Mouse (Mus musculus) left cerebral cortex, adult 18-20 months (tissue): ENCODE measurements around the gene Sorbs1. TPM values are rescaled to one million over a fixed set of nuclear protein-coding genes. Genes with fewer than 3 reads are reported as not detected.

Experiments
- DNase-seq, 2 experiments: peaks; one replicate each; pipeline ENCODE4 v3.0.0; 2021 to 2022; ENCODE audit warnings: low spot score in 2 of 2, mixed read lengths in 1 of 2
- total RNA-seq, 2 experiments: library from RNA; stranded (reverse); gene quantifications; 2 replicates each; pipeline ENCODE4 v1.2.3; 2021

The Sorbs1 gene
- total RNA-seq, 2 experiments from 2014 or later, result 144 to 149 TPM

- DNase-seq, result no peak
Observed at GRCm38 (mm10) chr19:40380656-40381055, 132.9 kb downstream of the Sorbs1 start.

- DNase-seq, result no peak
Observed at GRCm38 (mm10) chr19:40380005-40380404, 133.6 kb downstream of the Sorbs1 start.

- DNase-seq, result no peak
Observed at GRCm38 (mm10) chr19:40379081-40379480, 134.5 kb downstream of the Sorbs1 start.

- DNase-seq, result no peak
Observed at GRCm38 (mm10) chr19:40377632-40378031, 135.9 kb downstream of the Sorbs1 start.

DNA sequence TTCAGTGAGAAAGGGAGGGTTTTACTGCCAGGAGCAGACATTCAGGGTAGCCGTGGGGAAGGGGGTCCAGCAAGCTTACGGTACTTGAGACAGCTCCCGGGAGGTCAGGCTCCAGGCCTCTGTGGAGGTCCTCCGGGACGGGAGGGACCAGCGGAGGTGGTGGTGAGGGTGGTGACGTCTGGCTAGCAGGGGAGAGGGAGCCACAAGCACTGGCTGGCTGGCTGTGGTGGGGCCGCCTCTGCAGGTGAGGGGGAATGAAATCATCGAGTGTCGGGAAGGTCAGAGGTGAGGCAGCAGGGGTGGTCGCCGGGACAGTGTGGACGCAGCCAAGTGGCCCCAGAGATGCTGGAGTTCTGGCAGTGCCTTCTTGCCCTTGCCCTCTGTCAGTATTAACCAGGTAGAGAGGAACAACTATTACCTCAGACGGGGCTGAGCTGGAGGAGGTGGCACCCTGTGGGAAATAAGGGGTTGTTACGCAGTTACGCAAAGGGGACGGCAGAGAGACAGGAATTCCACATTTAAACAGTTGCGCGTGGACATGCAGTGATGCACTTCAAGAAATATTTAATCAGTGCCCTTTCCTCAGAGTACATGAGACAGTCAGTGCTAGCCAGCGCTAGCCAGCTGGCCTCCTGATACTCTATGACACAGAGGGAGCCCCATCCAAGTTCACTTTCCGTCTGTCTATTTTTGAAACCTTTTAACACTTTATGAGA is 136.9 kb downstream of the Sorbs1 start:
- no peak for DNase-seq

- DNase-seq, result no peak
Observed at GRCm38 (mm10) chr19:40374720-40375119, 138.9 kb downstream of the Sorbs1 start.

GRCm38 (mm10) chr19:40372679-40373078 is 140.9 kb downstream of the Sorbs1 start:
- no peak for DNase-seq

DNA sequence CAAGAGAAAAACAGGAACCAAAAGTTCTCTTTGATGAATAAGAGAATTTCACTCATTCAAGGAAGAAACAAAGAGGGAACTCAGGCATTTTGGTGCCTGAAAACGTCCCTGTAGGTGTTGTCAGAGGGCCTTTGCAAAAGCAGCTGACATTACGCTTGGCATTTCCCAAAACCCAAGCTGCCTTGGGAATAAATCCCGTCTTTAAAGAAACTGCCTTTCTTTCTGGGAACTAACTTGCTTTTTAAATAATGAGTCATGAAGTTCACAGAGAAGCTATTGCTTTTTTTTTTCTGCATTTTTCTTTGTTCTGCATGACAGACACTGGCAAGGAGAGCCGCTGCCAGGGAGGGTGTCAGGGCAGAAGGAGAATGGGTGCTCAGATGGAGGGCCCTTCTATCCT is 141.7 kb downstream of the Sorbs1 start:
- no peak for DNase-seq

- no peak for DNase-seq
Observed at GRCm38 (mm10) chr19:40369852-40370811, 143.4 kb downstream of the Sorbs1 start.

- no peak for DNase-seq
Observed at GRCm38 (mm10) chr19:40368517-40368916, 145.1 kb downstream of the Sorbs1 start.

GRCm38 (mm10) chr19:40366163-40366941 is 147.2 kb downstream of the Sorbs1 start:
- peak in 1 of 2 experiments; percentile 31 for DNase-seq

DNA sequence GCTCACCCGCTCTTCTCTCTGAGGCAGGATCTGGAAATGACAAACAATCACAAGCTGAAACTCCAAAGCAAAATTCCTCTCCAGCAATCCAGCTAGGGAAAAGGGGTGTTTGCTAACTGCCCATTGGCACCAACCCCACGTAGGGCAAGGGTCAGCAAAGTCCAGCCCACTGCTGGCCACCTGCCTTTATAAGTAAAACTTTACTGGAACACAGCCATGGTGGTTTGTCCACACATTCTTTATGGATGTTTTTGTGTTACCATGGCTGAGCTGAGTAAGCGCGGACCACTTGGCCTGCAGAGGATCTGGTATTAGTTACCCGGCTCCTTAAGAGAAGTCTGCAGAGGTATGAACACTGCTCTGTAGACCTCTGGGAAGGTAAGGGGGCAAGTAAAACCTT is 148.4 kb downstream of the Sorbs1 start:
- no peak for DNase-seq

- DNase-seq, result no peak
Observed at GRCm38 (mm10) chr19:40363447-40363846, 150.1 kb downstream of the Sorbs1 start.

GRCm38 (mm10) chr19:40362203-40362865 is 151.2 kb downstream of the Sorbs1 start:
- no peak for DNase-seq

- no peak for DNase-seq
Observed at GRCm38 (mm10) chr19:40359712-40360394, 153.7 kb downstream of the Sorbs1 start.

DNA sequence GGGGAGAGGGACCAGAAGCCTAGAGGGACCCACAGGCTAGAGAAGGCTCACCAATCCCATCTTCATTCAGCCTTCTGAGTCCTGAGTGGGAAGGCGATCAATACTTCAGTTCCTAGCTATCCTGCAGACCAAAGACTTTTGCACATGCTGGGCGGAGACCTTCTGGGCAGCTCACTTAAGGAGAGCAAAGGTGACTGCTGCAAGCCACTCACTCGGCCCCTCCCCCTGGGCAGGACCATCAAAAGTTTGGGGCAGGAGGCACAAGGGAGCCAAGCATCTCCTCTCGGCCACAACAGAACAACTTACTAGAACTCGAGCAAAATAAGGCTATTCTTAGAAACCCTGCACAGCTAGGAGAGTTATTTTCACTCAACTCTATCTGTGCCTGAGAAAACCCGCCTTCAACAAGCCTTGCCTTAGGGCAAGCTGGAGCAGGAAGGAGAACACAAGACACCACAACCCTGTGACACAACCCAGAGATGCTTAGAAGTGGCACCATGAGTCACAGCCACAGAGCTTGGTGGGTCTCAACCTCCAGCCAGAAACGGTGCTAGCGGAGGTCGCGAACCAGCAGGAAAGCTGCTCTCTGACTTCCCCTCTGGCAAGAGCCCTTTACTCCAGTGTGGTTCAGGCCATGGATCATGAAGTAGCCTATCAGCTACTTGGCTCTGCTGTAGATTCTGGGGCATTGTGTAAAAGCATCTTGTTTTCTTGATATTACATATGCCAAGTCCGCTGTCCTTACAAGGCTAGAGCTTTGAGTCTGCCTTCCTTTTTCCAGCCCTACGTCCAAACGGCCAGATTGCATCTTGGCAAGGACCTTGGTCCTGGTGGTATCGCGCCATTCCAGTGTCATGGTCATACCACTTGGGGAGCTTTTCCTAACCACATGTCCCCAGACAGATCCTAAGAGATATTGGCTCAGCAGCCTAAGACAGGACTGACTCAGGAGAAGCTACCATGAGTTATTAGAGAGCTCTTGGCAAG is 156.8 kb downstream of the Sorbs1 start:
- no peak for DNase-seq

DNA sequence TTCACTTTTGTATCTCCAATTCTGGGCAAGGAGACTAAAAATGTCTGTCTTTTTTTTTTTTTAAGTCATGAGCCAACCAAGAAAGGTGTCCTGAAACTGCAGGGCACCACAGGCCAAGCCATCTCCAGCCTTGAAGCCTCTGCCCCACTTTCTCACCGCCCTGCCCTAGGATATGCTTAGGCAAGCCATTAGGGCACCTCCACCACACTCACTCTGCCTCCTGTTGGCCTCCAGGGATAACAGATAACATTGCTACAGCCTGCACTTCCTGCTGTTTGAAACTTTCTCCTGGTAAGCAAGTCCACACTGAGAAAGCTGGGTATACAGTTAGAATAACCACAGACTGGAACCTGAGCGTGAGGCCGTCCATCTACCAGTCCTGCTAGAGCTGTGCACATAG is 158.5 kb downstream of the Sorbs1 start:
- DNase-seq, result no peak

DNA sequence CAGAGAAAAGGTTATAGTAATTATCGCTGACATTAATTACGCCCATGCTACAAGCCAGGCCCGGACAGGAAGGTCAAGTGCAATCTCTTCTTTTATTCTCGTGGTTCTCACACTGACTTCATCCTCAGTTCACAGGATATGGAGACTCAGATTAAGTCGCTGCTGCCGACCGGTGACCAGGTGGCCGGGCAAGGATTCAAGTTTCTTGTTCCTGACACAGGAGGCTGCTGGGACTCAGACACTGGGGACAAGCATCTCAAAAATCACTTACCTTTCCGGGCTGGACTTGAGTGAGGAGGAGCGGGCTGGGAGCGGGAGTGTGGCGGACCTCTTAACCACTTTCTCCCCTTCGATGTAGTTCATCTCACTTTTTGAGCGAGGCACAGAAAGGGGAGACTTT is 161.6 kb downstream of the Sorbs1 start:
- DNase-seq, result no peak

DNA sequence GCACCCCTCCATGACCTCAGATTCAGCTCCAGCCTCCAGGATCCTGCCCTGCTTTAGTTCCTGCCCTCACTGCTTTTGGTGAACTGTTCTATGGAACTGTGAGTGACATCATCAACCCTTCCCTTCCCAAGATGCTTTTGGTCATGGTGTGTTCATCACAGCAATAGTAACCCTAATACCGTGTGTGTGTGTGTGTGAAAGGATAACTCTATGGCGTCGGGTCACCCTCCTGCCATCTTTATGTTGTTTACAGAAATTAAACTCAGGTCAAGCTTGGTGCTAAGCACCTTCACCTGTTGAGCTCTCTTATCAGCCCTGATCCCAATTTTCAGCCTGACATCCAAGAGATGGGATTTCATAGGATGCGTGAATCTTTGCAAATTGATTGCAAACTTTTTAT is 162.7 kb downstream of the Sorbs1 start:
- no peak for DNase-seq
